Mouse (Mus musculus): Measurements from ENCODE around the gene Myt1l.

- TF ChIP-seq POLR2A (IDR thresholded peaks at IDR 0.05; ENCODE audit: extremely low read depth, insufficient read depth, low read length) (no peak), CTCF (IDR thresholded peaks at IDR 0.05; ENCODE audit: low read depth, low read length) (no peak)
Observed at GRCm38 (mm10) chr12:29795107-29795673, 267.0 kb downstream of the Myt1l start.

Measured in liver, adult 2 months (tissue).